Comparison of ENCODE assay signal across 9 mouse cellular contexts in genomic region chr13:50964070-50964469, GRCm38 (mm10).
DNase-seq lines count a peak whose midpoint lies in the region; ATAC-seq and TF ChIP-seq lines count a peak whose summit lies in the region.
"Had no signal": no experiment of that assay in that cellular context is flagged by ENCODE, and none has a peak within 500 bp of the region (broad histone marks: within the 10 kb centered on the region; RNA-seq: fewer than 3 reads in every experiment).

No protein-coding gene starts in this region.

- no peak overlapping the region for H3K9ac ChIP-seq in forebrain, postnatal 0 days
- H3K9ac ChIP-seq in forebrain, embryonic 13.5 days, result no peak overlapping the region
- H3K9ac ChIP-seq in stomach, postnatal 0 days (ENCODE audit: low read length), result no peak overlapping the region
- H3K9ac ChIP-seq in forebrain, embryonic 16.5 days (replicated peaks; ENCODE audit: low read depth, low read length), result no peak overlapping the region
- H3K9ac ChIP-seq: limb, embryonic 13.5 days had no signal

- no peaks in the 10 kb centered on the region for H3K4me1 ChIP-seq in forebrain, postnatal 0 days (ENCODE audit: insufficient read depth)
- no peaks in the 10 kb centered on the region for H3K4me1 ChIP-seq in forebrain, embryonic 13.5 days
- no peaks in the 10 kb centered on the region for H3K4me1 ChIP-seq in stomach, postnatal 0 days (replicated peaks; ENCODE audit: control insufficient read depth, insufficient read depth)
- no peaks in the 10 kb centered on the region for H3K4me1 ChIP-seq in forebrain, embryonic 16.5 days (replicated peaks; ENCODE audit: control insufficient read depth, insufficient read depth, low read length)

- no peak overlapping the region for H3K4me2 ChIP-seq in forebrain, postnatal 0 days (ENCODE audit: low read depth)
- H3K4me2 ChIP-seq in forebrain, embryonic 13.5 days, result no peak overlapping the region
- H3K4me2 ChIP-seq in stomach, postnatal 0 days (replicated peaks; ENCODE audit: low read depth), result no peak overlapping the region
- no peak overlapping the region for H3K4me2 ChIP-seq in forebrain, embryonic 16.5 days (ENCODE audit: low read length)
- H3K4me2 ChIP-seq: limb, embryonic 13.5 days had no signal

- H3K27ac ChIP-seq in forebrain, postnatal 0 days (ENCODE audit: low read depth, low read length), result no peak overlapping the region
- H3K27ac ChIP-seq in forebrain, embryonic 13.5 days, result no peak overlapping the region
- H3K27ac ChIP-seq in stomach, postnatal 0 days (replicated peaks), result no peak overlapping the region
- no peak overlapping the region for H3K27ac ChIP-seq in forebrain, embryonic 16.5 days (ENCODE audit: low read length)
- H3K27ac ChIP-seq: limb, embryonic 13.5 days had no signal

- WGBS in forebrain, postnatal 0 days, result 79% methylated on average over 9 of the region's 9 CpGs
- WGBS in forebrain, embryonic 13.5 days, result 77% methylated on average over 9 of the region's 9 CpGs
- WGBS in stomach, postnatal 0 days, result 79% methylated on average over 9 of the region's 9 CpGs
- WGBS in forebrain, embryonic 16.5 days, result 85% methylated on average over 9 of the region's 9 CpGs

- no peaks in the 10 kb centered on the region for H3K27me3 ChIP-seq in forebrain, postnatal 0 days (ENCODE audit: insufficient read depth, low read length)
- H3K27me3 ChIP-seq in forebrain, embryonic 13.5 days, result no peaks in the 10 kb centered on the region
- H3K27me3 ChIP-seq in stomach, postnatal 0 days (ENCODE audit: control insufficient read depth, insufficient read depth, low read length), result no peaks in the 10 kb centered on the region
- no peaks in the 10 kb centered on the region for H3K27me3 ChIP-seq in forebrain, embryonic 16.5 days (replicated peaks; ENCODE audit: control insufficient read depth, insufficient read depth, low read length)
- H3K27me3 ChIP-seq: limb, embryonic 13.5 days had no signal

- intact Hi-C loops in left cerebral cortex, postnatal 4 days (cut with DNase I), result no loop called here

- TF ChIP-seq EP300 in stomach, postnatal 0 days (optimal IDR thresholded peaks at IDR 0.05), result no peak

- H3K4me3 ChIP-seq in forebrain, postnatal 0 days (ENCODE audit: low read depth, low read length), result no peak overlapping the region
- no peak overlapping the region for H3K4me3 ChIP-seq in forebrain, embryonic 13.5 days
- H3K4me3 ChIP-seq in stomach, postnatal 0 days (ENCODE audit: low read depth, low read length), result no peak overlapping the region
- H3K4me3 ChIP-seq in forebrain, embryonic 16.5 days (replicated peaks; ENCODE audit: low read length), result no peak overlapping the region
- H3K4me3 ChIP-seq: limb, embryonic 13.5 days had no signal

- no peaks in the 10 kb centered on the region for H3K36me3 ChIP-seq in forebrain, postnatal 0 days (ENCODE audit: insufficient read depth)
- H3K36me3 ChIP-seq in forebrain, embryonic 13.5 days (ENCODE audit: poor library complexity, severe bottlenecking), result no peaks in the 10 kb centered on the region
- no peaks in the 10 kb centered on the region for H3K36me3 ChIP-seq in stomach, postnatal 0 days (ENCODE audit: control insufficient read depth, insufficient read depth, low read length)
- no peaks in the 10 kb centered on the region for H3K36me3 ChIP-seq in forebrain, embryonic 16.5 days (ENCODE audit: control insufficient read depth, insufficient read depth)
- H3K36me3 ChIP-seq: limb, embryonic 13.5 days had no signal

- ATAC-seq in forebrain, postnatal 0 days, result no peak
- no peak for ATAC-seq in forebrain, embryonic 13.5 days
- ATAC-seq in stomach, postnatal 0 days (ENCODE audit: low FRiP score, low TSS enrichment), result no peak
- no peak for ATAC-seq in forebrain, embryonic 16.5 days

- DNase-seq in forebrain, postnatal 0 days, result no peak
- peak; percentile 22 for DNase-seq in right cerebral cortex, postnatal 4 days
- DNase-seq in right cerebral cortex, postnatal 10 days (ENCODE audit: low spot score in 2 of 2), result no peak
- peak; percentile 61 for DNase-seq in induced T-regulatory cell, adult 2 months (ENCODE audit: low read depth)
- no peak for DNase-seq in stomach, postnatal 0 days (ENCODE audit: low spot score)
- no peak for DNase-seq in left cerebral cortex, postnatal 4 days

- no peaks in the 10 kb centered on the region for H3K9me3 ChIP-seq in forebrain, postnatal 0 days (ENCODE audit: low read length)
- H3K9me3 ChIP-seq in forebrain, embryonic 13.5 days (replicated peaks), result peaks cover 7% of the 10 kb centered on the region
- no peaks in the 10 kb centered on the region for H3K9me3 ChIP-seq in stomach, postnatal 0 days (ENCODE audit: control insufficient read depth, low read length)
- H3K9me3 ChIP-seq in forebrain, embryonic 16.5 days (ENCODE audit: control insufficient read depth, low read length), result 0 out of 2 replicates have a peak, but pooled peaks cover 2% of the 10 kb centered on the region

- TF ChIP-seq CTCF in forebrain, postnatal 0 days (IDR thresholded peaks at IDR 0.05; ENCODE audit: low read depth), result peak; percentile 60
- TF ChIP-seq CTCF in stomach, postnatal 0 days (IDR thresholded peaks at IDR 0.05; ENCODE audit: low read depth), result peak; percentile 72

Comparison
In these comparisons a context has a peak if more than half of its experiments do, and no peak if none do; other contexts are left out.
1. DNase-seq: peak in right cerebral cortex, postnatal 4 days (single experiment) and induced T-regulatory cell, adult 2 months (single experiment); none in forebrain, postnatal 0 days (single experiment), right cerebral cortex, postnatal 10 days (0 of 2), stomach, postnatal 0 days (single experiment) and left cerebral cortex, postnatal 4 days (single experiment).